Mouse (Mus musculus): ENCODE measurements around the gene Scarf1. TPM values are rescaled to one million over a fixed set of nuclear protein-coding genes. Genes with fewer than 3 reads are reported as not detected.

Scarf1 gene
- polyA plus RNA-seq, 1 experiment from 2014 or later: 13.8 TPM

- Histone ChIP-seq H3K36me3 (no peaks in the 10 kb centered on the region), H3K4me3 (no peak overlapping the region), H3K9me3 (replicated peaks) (no peaks in the 10 kb centered on the region), H3K4me2 (no peak overlapping the region), H3K9ac (no peak overlapping the region), H3K27ac (ENCODE audit: poor library complexity, severe bottlenecking) (no peak overlapping the region), H3K4me1 (replicated peaks) (peaks cover 19% of the 10 kb centered on the region), H3K27me3 (replicated peaks) (peaks cover 42% of the 10 kb centered on the region)
- 76% methylated on average over 5 of the region's 5 CpGs for WGBS
- ATAC-seq (ENCODE audit: insufficient number of reproducible peaks, low FRiP score): no peak
Observed at GRCm38 (mm10) chr11:75574378-75575123, 61.2 kb downstream of the Scarf1 start.

- ATAC-seq (ENCODE audit: insufficient number of reproducible peaks, low FRiP score): no peak
- Histone ChIP-seq H3K4me3 (no peak overlapping the region), H3K4me2 (no peak overlapping the region)
Observed at GRCm38 (mm10) chr11:75575560-75576123, 62.3 kb downstream of the Scarf1 start.

More at GRCm38 (mm10) chr11:75575560-75576123, 62.3 kb downstream of the Scarf1 start:
- WGBS: 77% methylated on average over 9 of the region's 9 CpGs
- Histone ChIP-seq H3K9ac (no peak overlapping the region), H3K27me3 (replicated peaks) (peaks cover 36% of the 10 kb centered on the region), H3K36me3 (no peaks in the 10 kb centered on the region), H3K9me3 (replicated peaks) (no peaks in the 10 kb centered on the region), H3K4me1 (replicated peaks) (peaks cover 19% of the 10 kb centered on the region), H3K27ac (ENCODE audit: poor library complexity, severe bottlenecking) (no peak overlapping the region)

MicroRNA genes within 50 kb of the gene (microRNA counts, 519-probe panel; counts per million panel counts)
- microRNA mmu-miR-22: 7,323 counts per million, percentile 90 among the panel's probes with 10 or more counts

Small RNA genes within 50 kb of the gene (microRNA-seq; reads per million reads assigned to microRNA genes)
- 10,666 reads per million, percentile 95 among the genes with 10 or more reads in this experiment for gene Mir22
- not detected for gene Mir3971

Other genes with a start within 250 kb of the Scarf1 start
- 120 and 122 TPM in 2 replicates for gene Rpa1, start 165.2 kb upstream of the Scarf1 start, polyA plus RNA-seq (2016; fragmentation: Nextera tagmentation; extraction: Ambion mirVana)
- gene Smyd4, start 165.1 kb upstream of the Scarf1 start, polyA plus RNA-seq (2016; fragmentation: Nextera tagmentation; extraction: Ambion mirVana): 12.8 and 14.6 TPM in 2 replicates
- 39.6 and 39.7 TPM in 2 replicates for gene Serpinf1, start 90.8 kb upstream of the Scarf1 start, polyA plus RNA-seq (2016; fragmentation: Nextera tagmentation; extraction: Ambion mirVana)
- 0.86 and 6.4 TPM in 2 replicates for gene Serpinf2, start 73.9 kb upstream of the Scarf1 start, polyA plus RNA-seq (2016; fragmentation: Nextera tagmentation; extraction: Ambion mirVana)
- 5.6 and 5.7 TPM in 2 replicates for gene Wdr81, start 58.8 kb upstream of the Scarf1 start, polyA plus RNA-seq (2016; fragmentation: Nextera tagmentation; extraction: Ambion mirVana)
- gene Tlcd2, start 51.8 kb upstream of the Scarf1 start, polyA plus RNA-seq (2016; fragmentation: Nextera tagmentation; extraction: Ambion mirVana): 12.7 and 13.1 TPM in 2 replicates
- gene Prpf8, start 26.7 kb upstream of the Scarf1 start, polyA plus RNA-seq (2016; fragmentation: Nextera tagmentation; extraction: Ambion mirVana): 41.3 and 42.7 TPM in 2 replicates
- 1.4 and 2.3 TPM in 2 replicates for gene Rilp, start 3.4 kb upstream of the Scarf1 start, polyA plus RNA-seq (2016; fragmentation: Nextera tagmentation; extraction: Ambion mirVana)
- 4.1 and 4.3 TPM in 2 replicates for gene Slc43a2, start 18.2 kb downstream of the Scarf1 start, polyA plus RNA-seq (2016; fragmentation: Nextera tagmentation; extraction: Ambion mirVana)
- 75.3 and 80.1 TPM in 2 replicates for gene Pitpna, start 74.6 kb downstream of the Scarf1 start, polyA plus RNA-seq (2016; fragmentation: Nextera tagmentation; extraction: Ambion mirVana)
- 17.3 and 17.5 TPM in 2 replicates for gene Inpp5k, start 117.4 kb downstream of the Scarf1 start, polyA plus RNA-seq (2016; fragmentation: Nextera tagmentation; extraction: Ambion mirVana)
- gene Myo1c, start 137.0 kb downstream of the Scarf1 start, polyA plus RNA-seq (2016; fragmentation: Nextera tagmentation; extraction: Ambion mirVana): 72.3 and 76.7 TPM in 2 replicates
- gene Crk, start 165.7 kb downstream of the Scarf1 start, polyA plus RNA-seq (2016; fragmentation: Nextera tagmentation; extraction: Ambion mirVana): 110 and 111 TPM in 2 replicates
- gene Ywhae, start 219.3 kb downstream of the Scarf1 start, polyA plus RNA-seq (2016; fragmentation: Nextera tagmentation; extraction: Ambion mirVana): 842 and 863 TPM in 2 replicates

All from heart, embryonic 12.5 days (tissue).